Mouse (Mus musculus) neural tube, embryonic 11.5 days (tissue): Measurements from ENCODE around the gene Pax5. TPM values are rescaled to one million over a fixed set of nuclear protein-coding genes. Genes with fewer than 3 reads are reported as not detected.

Experiments used
- ATAC-seq: fragments of 200-750 bp; cut with Nextera tagmentation; 2 replicates; pipeline ENCODE4 v1.8.0; 2017; ENCODE audit warnings: moderate number of reproducible peaks, mild to moderate bottlenecking, moderate TSS enrichment, moderate library complexity; ENCODE audit not compliant: insufficient read depth, low FRiP score, low TSS enrichment
- DNase-seq: peaks from one replicate; pipeline ENCODE4 v3.0.0-alpha.2; 2015; ENCODE audit warnings: low spot score
- H3K27ac ChIP-seq: fragments of 300-500 bp; sonication (generic); 2 replicates; pipeline ENCODE4 v1.5.1; 2014; ENCODE audit warnings: low read depth, mild to moderate bottlenecking, low read length
- H3K27me3 ChIP-seq: fragments of 300-500 bp; sonication (generic); 2 replicates; pipeline ENCODE4 v1.6.1; 2014; ENCODE audit warnings: mild to moderate bottlenecking, low read length, mixed read lengths; ENCODE audit not compliant: control insufficient read depth, insufficient read depth
- H3K36me3 ChIP-seq: fragments of 300-500 bp; sonication (generic); 2 replicates; pipeline ENCODE4 v1.6.1; 2014; ENCODE audit warnings: mild to moderate bottlenecking, low read length, moderate library complexity, mixed read lengths; ENCODE audit not compliant: control insufficient read depth, insufficient read depth
- H3K4me1 ChIP-seq: fragments of 300-500 bp; sonication (generic); 2 replicates; pipeline ENCODE4 v1.6.1; 2014; ENCODE audit warnings: low read length, mixed read lengths; ENCODE audit not compliant: control insufficient read depth, insufficient read depth
- H3K4me2 ChIP-seq: fragments of 300-500 bp; sonication (generic); 2 replicates; pipeline ENCODE4 v1.6.1; 2014; ENCODE audit warnings: low read depth, mild to moderate bottlenecking, moderate library complexity
- H3K4me3 ChIP-seq: fragments of 300-500 bp; sonication (generic); 2 replicates; pipeline ENCODE4 v1.5.1; 2014; ENCODE audit warnings: low read depth, low read length
- H3K9ac ChIP-seq: fragments of 300-500 bp; sonication (generic); 2 replicates; pipeline ENCODE4 v1.6.1; 2014; ENCODE audit warnings: mild to moderate bottlenecking, low read length
- H3K9me3 ChIP-seq: fragments of 300-500 bp; sonication (generic); 2 replicates; pipeline ENCODE4 v1.6.1; 2016; ENCODE audit warnings: low read length; ENCODE audit not compliant: control insufficient read depth
- WGBS: fragments of 180-500 bp; shearing (Covaris S2); extraction: QIAGEN DNeasy Blood & Tissue Kit; methylation state at CpG from one replicate; pipeline ENCODE4 v1.1.7; 2014; 5-methylcytosine and 5-hydroxymethylcytosine counted together
- polyA plus RNA-seq: library from polyadenylated mRNA; unstranded; fragments of >200 nt; fragmentation: Nextera tagmentation; extraction: Ambion mirVana; gene quantifications from 2 replicates; pipeline ENCODE4 v1.2.1, GENCODE M21; 2014

Gene Pax5
- polyA plus RNA-seq, 1 experiment from 2014 or later: 2.4 TPM

DNA sequence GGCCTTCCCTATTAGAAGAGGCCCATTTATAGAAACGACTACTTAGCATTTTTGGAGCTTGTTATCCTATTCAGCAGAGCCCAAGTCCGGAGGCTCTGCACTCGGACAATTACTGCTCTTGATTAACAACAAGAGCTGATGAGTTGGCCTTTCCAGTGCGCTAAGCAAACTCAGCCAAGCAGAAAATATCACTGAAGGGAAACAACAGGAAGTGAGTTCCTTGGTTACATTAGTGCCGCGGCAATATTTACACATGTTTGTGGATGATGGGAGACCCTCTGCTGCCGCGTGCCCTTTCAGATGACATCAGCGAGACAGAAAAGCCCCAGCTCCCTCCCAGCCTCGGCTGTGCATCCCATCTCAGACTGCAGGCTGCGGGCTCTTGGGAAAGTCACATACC lies 191.4 kb downstream of the Pax5 start:
- Histone ChIP-seq H3K4me2 (no peak overlapping the region), H3K27me3 (no peaks in the 10 kb centered on the region), H3K36me3 (no peaks in the 10 kb centered on the region), H3K9ac (no peak overlapping the region), H3K4me1 (0 out of 2 replicates have a peak, but pooled peaks cover 3% of the 10 kb centered on the region), H3K27ac (no peak overlapping the region), H3K4me3 (no peak overlapping the region), H3K9me3 (no peaks in the 10 kb centered on the region)
- DNase-seq: no peak
- 54% methylated on average over 11 of the region's 11 CpGs for WGBS
- ATAC-seq: peak; percentile 45

DNA sequence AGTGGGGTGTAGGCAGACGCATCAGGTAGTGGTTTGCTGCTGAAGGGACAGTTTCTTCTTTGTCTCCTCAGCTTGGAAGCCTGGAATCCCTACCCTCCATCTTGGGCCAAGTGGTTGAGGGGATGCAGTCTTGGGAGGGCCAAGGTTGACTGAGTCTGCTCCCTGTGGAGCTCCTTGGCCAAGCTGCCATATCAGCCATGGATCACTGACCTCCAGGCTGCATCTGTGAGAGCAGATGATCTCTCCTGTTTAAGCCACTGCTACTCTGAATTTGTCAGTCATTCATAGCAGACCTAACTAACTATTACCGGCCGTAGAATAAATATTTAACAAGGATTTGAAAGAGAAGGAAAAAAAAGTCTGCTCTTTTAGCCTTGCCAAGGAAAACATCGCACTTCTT lies 196.3 kb downstream of the Pax5 start:
- Histone ChIP-seq H3K27me3 (no peaks in the 10 kb centered on the region), H3K27ac (no peak overlapping the region)
- WGBS: 87% methylated on average over 4 of the region's 4 CpGs

DNA sequence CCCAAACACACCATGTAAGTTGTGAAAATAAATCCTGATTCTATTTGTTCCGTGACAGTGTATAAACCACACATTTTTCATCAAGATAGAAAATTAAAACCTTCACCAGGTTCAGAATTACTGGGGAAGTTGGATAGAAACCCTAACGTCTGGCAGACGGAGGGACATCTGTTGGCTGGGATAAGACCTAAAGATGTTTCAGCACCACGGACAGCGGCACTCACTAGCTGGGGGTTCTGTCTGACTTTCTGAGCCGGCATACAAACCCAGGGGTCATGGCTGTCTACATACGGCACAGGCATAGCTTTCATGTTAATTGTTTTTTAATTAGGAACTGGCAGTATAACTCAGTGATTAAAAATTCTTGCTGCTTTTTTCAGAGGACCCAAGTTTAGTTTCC lies 198.6 kb downstream of the Pax5 start:
- peaks cover 8% of the 10 kb centered on the region; the same call in 1 of the 2 replicates for H3K4me1 ChIP-seq
- DNase-seq: peak; percentile 71
- H3K27ac ChIP-seq: no peak overlapping the region
- H3K27me3 ChIP-seq: no peaks in the 10 kb centered on the region
- 10% methylated on average over 7 of the region's 7 CpGs for WGBS
- no peak overlapping the region for H3K4me3 ChIP-seq
- no peak overlapping the region for H3K4me2 ChIP-seq
- H3K36me3 ChIP-seq: no peaks in the 10 kb centered on the region
- no peak for ATAC-seq
- H3K9ac ChIP-seq: no peak overlapping the region
- H3K9me3 ChIP-seq: no peaks in the 10 kb centered on the region

More for the DNA sequence above, 196.3 kb downstream of the Pax5 start:
- H3K4me3 ChIP-seq: no peak overlapping the region
- ATAC-seq: no peak
- 0 out of 2 replicates have a peak, but pooled peaks cover 8% of the 10 kb centered on the region for H3K4me1 ChIP-seq
- DNase-seq: no peak
- H3K9me3 ChIP-seq: no peaks in the 10 kb centered on the region
- H3K4me2 ChIP-seq: no peak overlapping the region
- no peaks in the 10 kb centered on the region for H3K36me3 ChIP-seq
- H3K9ac ChIP-seq: no peak overlapping the region

DNA sequence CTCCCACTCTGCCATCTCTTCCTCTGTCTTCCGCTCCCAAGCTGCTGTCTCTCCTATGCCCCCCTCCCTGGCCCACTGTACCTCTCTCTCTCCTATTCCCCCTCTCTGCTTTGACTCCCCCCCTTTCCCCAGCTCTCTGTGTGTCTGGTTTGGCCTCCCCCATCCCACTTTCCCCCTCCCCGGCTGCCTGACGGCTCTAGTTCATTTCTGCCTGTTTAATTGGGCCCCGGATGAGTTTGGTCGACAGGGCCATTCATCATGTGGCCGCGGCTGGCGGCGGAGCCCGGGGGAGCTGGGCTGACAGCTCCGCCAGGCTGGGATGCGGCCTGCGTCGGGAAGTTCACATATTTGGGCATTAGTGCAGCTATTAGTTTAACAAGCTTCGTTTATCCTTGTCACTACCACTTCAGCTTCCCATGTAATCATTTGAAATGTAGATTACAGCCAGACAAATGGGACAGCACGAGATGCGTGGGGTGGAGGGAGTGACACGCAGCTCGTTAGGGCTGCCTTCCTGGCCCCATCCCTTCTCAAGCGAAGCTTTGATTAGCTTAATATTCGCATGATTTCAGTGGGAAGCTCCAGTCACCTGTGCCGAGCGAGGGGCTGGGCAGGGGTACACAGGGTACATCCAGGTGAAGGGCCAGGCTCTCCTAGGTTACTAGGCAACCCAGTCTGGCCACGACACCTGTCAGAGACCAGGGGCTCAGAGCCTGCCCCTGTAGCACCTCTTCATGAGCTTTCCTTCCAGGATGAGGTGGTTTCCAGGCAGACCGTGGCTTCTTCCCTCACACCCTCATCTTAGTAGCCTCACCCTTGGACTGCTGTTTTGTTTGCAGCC lies 201.7 kb downstream of the Pax5 start:
- Histone ChIP-seq H3K9ac (no peak overlapping the region), H3K4me2 (peak overlapping the region; percentile 1), H3K9me3 (no peaks in the 10 kb centered on the region), H3K27ac (peak overlapping the region; percentile 49; the same call in 1 of the 2 replicates), H3K4me3 (no peak overlapping the region), H3K27me3 (no peaks in the 10 kb centered on the region), H3K36me3 (no peaks in the 10 kb centered on the region), H3K4me1 (peaks cover 8% of the 10 kb centered on the region; the same call in 1 of the 2 replicates)
- DNase-seq (peak; percentile 78), ATAC-seq (peak; percentile 69; the same call in 1 of the 2 replicates)
- 23% methylated on average over 25 of the region's 25 CpGs for WGBS

DNA sequence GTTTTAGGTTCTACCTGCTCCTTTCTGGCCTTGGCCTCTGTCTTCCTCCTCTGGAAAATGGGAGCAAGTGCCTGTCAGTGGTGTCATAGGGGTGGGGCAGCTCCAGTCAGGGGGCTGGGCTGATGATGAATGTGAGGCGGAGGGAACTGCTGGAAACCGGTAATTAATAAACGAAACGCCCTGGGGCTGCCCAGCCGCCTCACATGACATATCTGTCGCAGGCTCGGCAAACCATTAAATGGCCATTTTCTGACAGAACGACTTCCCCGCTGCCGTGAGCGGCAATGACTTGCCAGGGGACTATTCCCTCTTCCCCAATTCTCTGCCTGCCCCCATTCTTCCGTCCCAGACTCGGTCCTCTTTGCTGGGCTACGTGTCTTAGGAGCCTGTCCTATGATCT lies 202.4 kb downstream of the Pax5 start:
- Histone ChIP-seq H3K27me3 (no peaks in the 10 kb centered on the region), H3K9ac (no peak overlapping the region), H3K4me2 (peak overlapping the region; percentile 1), H3K9me3 (no peaks in the 10 kb centered on the region), H3K4me3 (no peak overlapping the region), H3K27ac (peak overlapping the region; percentile 49; the same call in 1 of the 2 replicates), H3K36me3 (no peaks in the 10 kb centered on the region), H3K4me1 (peaks cover 8% of the 10 kb centered on the region; the same call in 1 of the 2 replicates)
- DNase-seq (peak; percentile 52), ATAC-seq (peak; percentile 20; the same call in 1 of the 2 replicates)
- WGBS: 24% methylated on average over 14 of the region's 14 CpGs

DNA sequence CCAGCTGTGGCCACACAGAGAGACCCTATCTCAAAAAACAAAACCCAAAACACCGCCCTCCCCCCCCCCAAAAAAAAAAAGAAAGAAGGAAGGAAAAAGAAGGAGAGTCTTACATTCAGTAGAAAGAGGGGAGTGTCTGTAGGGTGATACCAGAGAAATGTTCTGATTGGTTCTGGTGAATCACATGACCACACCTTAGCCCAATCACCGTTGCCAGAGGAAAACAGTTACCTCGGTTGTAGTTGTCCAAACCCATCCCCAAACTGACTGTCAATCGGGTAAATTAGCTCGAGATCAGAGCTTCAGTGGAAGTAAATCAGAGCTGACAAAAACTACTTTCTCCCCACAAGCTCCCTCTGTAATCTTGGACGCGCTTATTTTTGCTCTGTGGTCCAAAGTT lies 205.3 kb downstream of the Pax5 start:
- Histone ChIP-seq H3K9me3 (no peaks in the 10 kb centered on the region), H3K27ac (no peak overlapping the region), H3K4me2 (no peak overlapping the region), H3K9ac (no peak overlapping the region), H3K4me1 (peaks cover 8% of the 10 kb centered on the region; the same call in 1 of the 2 replicates), H3K4me3 (no peak overlapping the region), H3K36me3 (no peaks in the 10 kb centered on the region), H3K27me3 (no peaks in the 10 kb centered on the region)
- ATAC-seq (no peak), DNase-seq (no peak)
- 81% methylated on average over 7 of the region's 7 CpGs for WGBS

DNA sequence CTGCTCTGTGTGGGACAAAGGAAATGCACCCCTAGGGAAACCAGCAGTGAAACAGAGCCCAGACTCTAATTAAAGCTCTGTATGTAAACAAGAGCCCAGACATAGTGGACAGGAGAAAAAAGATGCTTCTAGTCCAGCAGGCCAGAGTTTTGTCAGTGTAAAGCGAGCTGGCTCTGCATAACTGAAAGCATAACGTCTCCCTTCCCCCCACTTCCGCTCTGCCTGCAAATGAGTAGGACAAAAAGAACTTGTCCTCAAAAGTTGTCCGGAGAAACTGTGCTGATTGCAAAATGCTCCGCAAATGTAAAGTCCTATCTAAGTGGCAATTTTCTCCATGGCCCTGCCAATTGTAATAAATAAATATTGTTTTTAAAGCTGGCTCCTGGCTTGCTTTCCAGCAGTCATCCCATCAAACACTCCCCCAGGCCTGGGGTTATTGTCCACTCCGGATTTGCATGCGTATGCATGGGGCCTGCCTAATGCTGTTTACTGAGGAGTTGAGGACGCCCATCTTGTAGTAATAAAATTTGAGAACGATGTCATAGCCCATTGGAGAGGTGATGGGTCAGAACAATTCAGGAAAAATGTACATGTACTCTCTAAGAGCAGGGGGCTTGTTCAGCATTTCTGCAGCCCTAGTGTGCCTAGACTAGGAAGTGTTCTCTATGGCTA lies 208.0 kb downstream of the Pax5 start:
- H3K27me3 ChIP-seq: no peaks in the 10 kb centered on the region
- 48% methylated on average over 9 of the region's 9 CpGs for WGBS
- no peak overlapping the region for H3K27ac ChIP-seq
- H3K4me1 ChIP-seq: no peaks in the 10 kb centered on the region
- H3K9me3 ChIP-seq: no peaks in the 10 kb centered on the region
- DNase-seq (no peak), ATAC-seq (no peak)
- no peaks in the 10 kb centered on the region for H3K36me3 ChIP-seq
- no peak overlapping the region for H3K4me3 ChIP-seq
- H3K4me2 ChIP-seq: no peak overlapping the region
- no peak overlapping the region for H3K9ac ChIP-seq

DNA sequence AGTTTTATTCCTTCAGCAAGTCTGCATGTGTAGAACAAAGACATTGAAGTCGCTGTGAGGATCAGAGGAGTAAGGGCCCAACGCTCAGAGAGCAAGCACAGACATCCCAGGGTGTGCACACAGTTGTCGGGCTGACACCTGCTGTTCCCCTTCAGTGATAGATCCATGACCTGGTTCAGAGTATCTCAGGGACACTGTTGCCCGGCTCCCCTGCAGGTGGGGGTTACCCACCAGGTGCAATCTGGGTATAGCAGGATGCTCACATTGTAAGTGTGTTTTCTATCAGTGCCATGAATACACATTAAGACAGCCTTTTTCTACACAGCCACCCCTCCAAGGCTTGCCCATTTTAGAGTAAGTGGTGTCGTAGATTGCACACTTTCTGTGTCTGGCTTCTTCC lies 212.1 kb downstream of the Pax5 start:
- DNase-seq (no peak), ATAC-seq (no peak)
- Histone ChIP-seq H3K4me2 (no peak overlapping the region), H3K27me3 (no peaks in the 10 kb centered on the region), H3K4me1 (no peaks in the 10 kb centered on the region), H3K36me3 (no peaks in the 10 kb centered on the region), H3K4me3 (no peak overlapping the region), H3K27ac (no peak overlapping the region), H3K9me3 (no peaks in the 10 kb centered on the region), H3K9ac (no peak overlapping the region)
- 75% methylated on average over 5 of the region's 5 CpGs for WGBS
